Mouse (Mus musculus): Measurements from ENCODE around the gene Med9. TPM values are rescaled to one million over a fixed set of nuclear protein-coding genes. Genes with fewer than 3 reads are reported as not detected.

Med9 gene
- polyA plus RNA-seq, 1 experiment from 2014 or later = 44.2 TPM

DNA sequence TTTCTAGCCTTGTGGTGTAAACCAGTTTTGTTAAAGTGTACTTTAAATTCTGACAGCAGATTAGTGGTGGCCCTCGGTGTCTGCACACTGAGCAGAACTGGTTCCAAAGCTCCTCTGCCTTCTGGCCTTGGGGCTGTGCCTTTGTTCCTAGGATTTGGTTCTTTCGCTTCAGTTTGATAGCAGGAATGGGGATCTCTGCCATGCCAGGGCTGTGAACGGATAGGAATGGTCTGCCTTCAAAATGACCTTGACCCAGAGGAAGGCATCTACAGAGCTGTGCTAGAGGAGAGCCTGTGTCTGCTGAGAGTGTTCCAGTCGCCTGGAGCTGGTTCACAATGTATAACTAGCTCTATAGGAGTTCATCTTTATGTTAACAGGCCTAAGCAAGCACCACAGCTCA, 11.4 kb downstream of the Med9 start:
- peaks cover 27% of the 10 kb centered on the region for H3K27me3 ChIP-seq
- ATAC-seq (ENCODE audit: low FRiP score) = no peak
- no peak overlapping the region for H3K4me2 ChIP-seq
- H3K9ac ChIP-seq = no peak overlapping the region
- peaks cover 26% of the 10 kb centered on the region for H3K36me3 ChIP-seq (replicated peaks)
- peaks cover 13% of the 10 kb centered on the region for H3K4me1 ChIP-seq
- no peaks in the 10 kb centered on the region for H3K9me3 ChIP-seq
- H3K4me3 ChIP-seq (replicated peaks) = no peak overlapping the region
- 80% methylated on average over 4 of the region's 4 CpGs for WGBS
- H3K27ac ChIP-seq = no peak overlapping the region

DNA sequence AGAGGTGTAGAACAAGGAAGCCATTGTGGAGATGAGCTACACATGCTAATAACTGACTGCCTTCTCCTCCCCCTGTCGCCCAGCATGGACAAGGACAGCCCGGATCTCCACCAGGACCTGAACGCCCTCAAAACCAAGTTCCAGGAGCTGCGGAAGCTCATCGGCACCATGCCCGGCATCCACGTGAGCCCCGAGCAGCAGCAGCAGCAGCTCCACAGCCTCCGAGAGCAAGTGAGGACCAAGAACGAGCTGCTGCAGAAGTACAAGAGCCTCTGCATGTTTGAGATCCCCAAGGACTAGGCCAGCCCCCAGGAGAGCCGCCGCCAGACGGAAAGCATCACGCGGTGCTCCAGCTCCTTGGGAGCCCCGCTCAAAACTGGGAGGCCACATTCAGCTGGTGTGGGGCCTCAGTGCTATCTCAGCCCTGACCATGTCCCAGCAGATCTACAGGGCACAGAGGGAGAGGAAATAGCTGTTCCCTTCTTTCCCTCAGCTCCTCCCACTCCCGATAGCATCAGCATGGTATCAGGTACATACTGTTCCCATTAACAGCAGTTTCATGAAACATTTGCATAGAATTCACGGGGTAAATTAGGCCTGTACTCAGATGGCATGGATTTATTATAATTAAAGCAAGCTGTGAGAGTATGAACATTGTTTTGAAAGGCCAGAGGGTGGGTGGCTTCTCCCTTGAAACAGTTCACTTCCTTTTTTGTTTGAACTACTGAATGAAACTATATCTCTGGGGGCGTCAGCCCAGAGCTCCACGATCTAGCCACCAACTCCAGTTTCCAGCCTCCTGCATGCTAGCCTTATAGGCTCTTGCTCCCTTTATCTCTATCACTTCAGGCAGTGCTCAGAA, 12.7 kb downstream of the Med9 start:
- WGBS = 84% methylated on average over 20 of the region's 20 CpGs
- no peak for ATAC-seq (ENCODE audit: low FRiP score)
- H3K4me2 ChIP-seq = no peak overlapping the region
- peaks cover 23% of the 10 kb centered on the region for H3K4me1 ChIP-seq
- peaks cover 26% of the 10 kb centered on the region for H3K36me3 ChIP-seq (replicated peaks)
- H3K9me3 ChIP-seq = no peaks in the 10 kb centered on the region
- H3K27me3 ChIP-seq = peaks cover 32% of the 10 kb centered on the region
- H3K4me3 ChIP-seq (replicated peaks) = no peak overlapping the region
- H3K27ac ChIP-seq = no peak overlapping the region
- no peak overlapping the region for H3K9ac ChIP-seq

DNA sequence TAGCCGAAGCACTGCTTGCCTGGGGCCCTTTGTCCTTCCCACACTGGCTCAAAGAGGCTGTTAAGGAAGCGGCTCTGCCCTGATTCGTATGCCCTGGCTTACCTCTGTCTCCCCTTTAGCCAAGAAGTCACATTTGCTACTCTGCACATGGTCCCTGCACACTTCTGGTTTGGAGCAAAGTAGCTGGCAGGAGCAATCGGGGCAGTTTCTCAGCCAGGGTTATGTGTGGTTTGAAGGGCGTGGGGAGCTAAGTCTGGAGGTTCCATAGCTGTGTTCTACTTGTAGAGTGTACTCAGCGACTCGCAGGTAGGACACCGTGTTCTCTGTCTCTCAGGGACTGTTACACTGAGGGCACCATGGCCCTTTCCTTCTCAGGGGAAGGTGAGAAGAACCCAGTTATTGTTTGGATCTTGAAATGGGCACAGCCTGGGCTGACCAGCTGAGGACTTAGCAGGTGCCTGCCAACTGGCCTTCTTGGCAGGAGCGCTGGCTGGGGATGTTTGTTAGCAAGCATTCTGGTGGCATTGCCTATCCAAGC, 13.4 kb downstream of the Med9 start:
- no peak overlapping the region for H3K27ac ChIP-seq
- H3K4me3 ChIP-seq (replicated peaks) = no peak overlapping the region
- no peaks in the 10 kb centered on the region for H3K9me3 ChIP-seq
- H3K9ac ChIP-seq = no peak overlapping the region
- no peak overlapping the region for H3K4me2 ChIP-seq
- no peak for ATAC-seq (ENCODE audit: low FRiP score)
- peaks cover 32% of the 10 kb centered on the region for H3K27me3 ChIP-seq
- peaks cover 28% of the 10 kb centered on the region for H3K4me1 ChIP-seq
- WGBS = 92% methylated on average over 9 of the region's 9 CpGs
- peaks cover 26% of the 10 kb centered on the region for H3K36me3 ChIP-seq (replicated peaks)

DNA sequence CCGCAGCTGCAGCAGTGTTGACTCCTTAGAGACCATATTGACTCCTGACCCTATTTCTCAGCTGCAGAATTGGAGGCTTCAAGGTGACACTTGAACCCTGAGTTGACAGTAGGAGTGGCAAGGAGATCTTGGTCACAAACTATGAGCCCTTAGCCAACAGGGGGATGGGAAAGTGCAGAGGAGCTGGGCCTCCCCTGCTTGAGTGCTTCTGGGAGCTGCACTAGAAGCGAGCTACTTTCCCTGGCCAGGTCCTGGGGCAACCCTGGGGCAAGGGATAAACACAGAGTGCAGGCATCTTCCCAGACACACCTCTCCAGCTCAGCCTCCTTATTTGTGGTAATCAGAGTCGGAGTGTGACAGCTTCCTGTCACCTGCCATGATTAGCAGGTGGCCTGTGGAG, 14.6 kb downstream of the Med9 start:
- no peak overlapping the region for H3K4me2 ChIP-seq
- no peaks in the 10 kb centered on the region for H3K9me3 ChIP-seq
- no peak for ATAC-seq (ENCODE audit: low FRiP score)
- H3K4me1 ChIP-seq = peaks cover 30% of the 10 kb centered on the region
- H3K36me3 ChIP-seq (replicated peaks) = peaks cover 22% of the 10 kb centered on the region
- 62% methylated on average over 3 of the region's 3 CpGs for WGBS
- no peak overlapping the region for H3K4me3 ChIP-seq (replicated peaks)
- H3K9ac ChIP-seq = no peak overlapping the region
- H3K27ac ChIP-seq = no peak overlapping the region
- peaks cover 32% of the 10 kb centered on the region for H3K27me3 ChIP-seq

DNA sequence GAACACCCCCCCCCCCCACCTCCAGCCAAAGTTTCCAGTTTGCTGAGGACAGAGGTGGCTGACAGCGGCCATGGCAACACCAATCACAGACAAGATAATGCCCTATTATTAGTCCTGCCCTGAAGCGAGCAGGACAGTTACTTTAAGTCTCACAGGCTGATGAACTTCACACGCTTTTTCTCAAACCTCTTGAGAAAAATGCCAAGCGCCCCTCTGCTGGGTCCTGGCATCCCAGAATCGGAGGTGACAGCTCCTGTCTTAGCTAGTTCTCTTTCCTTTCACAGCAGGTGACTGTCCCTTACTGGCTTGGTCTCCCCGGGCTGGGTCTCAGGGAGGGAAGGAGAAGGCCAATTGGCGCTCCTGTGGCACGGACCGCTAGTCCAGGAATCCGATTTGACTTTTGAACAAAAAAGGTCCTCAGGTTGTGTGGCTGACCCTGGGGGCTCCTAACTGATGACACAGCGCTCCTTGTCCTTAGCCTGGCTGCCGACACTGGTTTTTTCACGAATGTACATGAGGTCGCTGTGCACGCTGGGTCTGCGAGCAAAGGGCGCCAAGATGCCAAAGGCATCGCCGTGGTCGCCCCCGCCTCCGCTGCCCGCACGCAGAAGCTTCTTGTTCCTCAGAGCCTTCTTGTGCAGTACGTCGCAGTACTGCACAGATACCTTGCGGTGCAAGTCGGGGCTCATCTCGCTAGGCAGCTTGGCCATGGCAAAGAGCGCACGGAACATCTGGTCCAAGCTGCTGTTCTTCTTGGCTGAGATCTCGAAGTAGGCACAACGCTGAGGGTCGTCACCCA, 15.6 kb downstream of the Med9 start:
- no peaks in the 10 kb centered on the region for H3K9me3 ChIP-seq
- H3K4me2 ChIP-seq = peak overlapping the region; percentile 90
- peak overlapping the region; percentile 55 for H3K9ac ChIP-seq
- H3K36me3 ChIP-seq (replicated peaks) = peaks cover 22% of the 10 kb centered on the region
- peaks cover 32% of the 10 kb centered on the region for H3K27me3 ChIP-seq
- 6% methylated on average over 34 of the region's 34 CpGs for WGBS
- no peak for ATAC-seq (ENCODE audit: low FRiP score)
- 0 out of 2 replicates have a peak overlapping the region, but pooled peaks have one; percentile 1 for H3K27ac ChIP-seq
- peaks cover 30% of the 10 kb centered on the region for H3K4me1 ChIP-seq
- peak overlapping the region; percentile 49 for H3K4me3 ChIP-seq (replicated peaks)

DNA sequence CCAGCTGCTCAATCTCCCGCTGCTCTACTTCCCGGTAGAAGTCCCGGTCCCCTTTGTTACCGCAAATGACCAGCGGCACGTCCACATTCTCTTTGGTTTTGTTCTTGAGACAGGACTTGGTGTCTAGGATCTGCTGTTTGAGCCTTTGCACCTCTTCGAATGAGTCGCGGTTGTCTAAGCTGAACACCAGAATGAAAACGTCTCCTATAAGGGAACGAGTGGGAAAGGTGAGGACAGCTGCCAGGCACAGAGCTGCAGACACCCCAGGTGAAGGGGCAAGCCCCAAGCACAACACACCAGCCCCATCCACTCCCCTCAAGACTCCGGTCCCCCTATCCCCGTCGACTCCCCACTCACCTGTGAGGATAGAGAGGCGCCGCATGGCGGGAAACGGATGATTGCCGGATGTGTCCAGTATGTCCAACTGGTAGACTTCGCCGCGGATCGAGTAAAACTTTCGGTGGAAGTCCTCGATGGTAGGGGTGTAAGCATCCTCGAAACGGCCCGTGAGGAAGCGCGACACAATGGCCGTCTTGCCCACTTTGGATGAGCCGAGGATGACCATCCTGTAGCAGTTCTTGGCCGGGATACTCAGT, 16.3 kb downstream of the Med9 start:
- no peak for ATAC-seq (ENCODE audit: low FRiP score)
- 3% methylated on average over 33 of the region's 33 CpGs for WGBS
- Histone ChIP-seq H3K4me3 (replicated peaks) (peak overlapping the region; percentile 49), H3K9me3 (no peaks in the 10 kb centered on the region), H3K27ac (no peak overlapping the region), H3K36me3 (replicated peaks) (peaks cover 22% of the 10 kb centered on the region), H3K4me2 (peak overlapping the region; percentile 90), H3K9ac (peak overlapping the region; percentile 55), H3K4me1 (peaks cover 30% of the 10 kb centered on the region), H3K27me3 (peaks cover 32% of the 10 kb centered on the region)

DNA sequence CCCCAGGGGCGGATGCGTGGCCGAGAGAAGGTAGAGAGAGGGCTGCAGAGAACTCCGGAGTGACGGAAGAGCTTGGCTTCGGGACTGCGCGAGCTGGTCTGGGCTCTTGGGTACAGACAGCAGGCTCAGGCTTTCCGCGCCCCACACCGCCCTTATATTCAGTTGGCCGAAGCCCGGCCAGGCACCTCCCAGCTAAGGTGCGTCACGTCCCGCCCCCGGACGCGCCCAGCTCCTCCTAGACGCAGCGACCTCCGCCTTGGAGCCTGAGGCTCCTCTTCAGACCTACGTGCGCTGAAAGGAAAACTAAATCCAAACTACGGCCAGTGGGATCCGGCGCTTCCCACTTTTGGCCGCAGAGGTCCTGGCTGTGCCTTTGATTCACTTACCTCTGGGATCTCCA, 16.8 kb downstream of the Med9 start, which contains the start of gene Rasd1:
Gene Rasd1 (minus strand): TSS at position 127 of the 400 bp plus-strand sequence.
- Histone ChIP-seq H3K9ac (peak within 1 kb of the TSS; percentile 55), H3K27ac (no peak within 1 kb of the TSS)

DNA sequence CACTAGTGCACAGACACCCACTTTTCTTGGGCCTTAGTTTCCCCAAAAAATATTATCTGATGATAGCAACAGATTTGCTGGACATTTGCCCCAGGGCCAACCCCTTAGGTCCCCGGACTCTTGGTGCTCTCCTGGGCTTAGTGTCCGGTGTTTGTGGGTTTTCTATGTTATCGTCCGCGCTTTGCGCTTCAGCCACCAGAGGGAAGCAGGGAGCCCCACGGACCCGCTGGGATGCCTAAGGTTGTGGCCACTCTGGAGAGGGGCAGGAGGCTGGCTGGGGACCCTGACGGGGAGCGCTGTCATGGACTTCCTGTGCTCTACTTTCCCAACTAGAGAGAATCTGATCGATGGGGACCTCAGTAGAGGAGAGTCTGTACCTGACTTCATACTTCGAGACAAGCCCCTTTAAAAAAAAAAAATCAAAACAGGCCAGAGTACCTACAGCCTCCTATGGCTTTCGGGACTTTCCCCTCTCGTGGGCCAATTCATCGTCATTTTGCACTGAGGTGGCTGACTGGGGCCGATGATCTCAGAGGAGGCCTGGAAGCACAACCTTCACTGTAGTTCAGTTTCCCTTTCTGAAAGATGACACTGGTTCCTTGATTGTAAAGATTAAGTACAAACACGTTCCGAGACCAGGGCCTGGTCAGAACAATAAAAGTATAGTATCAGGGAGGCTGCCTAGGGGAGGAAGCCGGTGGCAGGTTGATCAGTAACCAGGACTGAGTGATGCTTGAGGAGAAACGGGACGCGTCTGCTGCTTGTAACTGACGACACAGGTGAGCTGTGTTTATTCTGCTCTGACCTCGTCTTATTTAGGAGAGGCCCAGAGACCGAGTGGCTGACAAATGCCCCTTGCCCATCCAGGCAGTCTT, 17.5 kb downstream of the Med9 start:
- peak overlapping the region; percentile 49 for H3K4me3 ChIP-seq (replicated peaks)
- H3K27ac ChIP-seq = no peak overlapping the region
- peaks cover 30% of the 10 kb centered on the region for H3K4me1 ChIP-seq
- H3K27me3 ChIP-seq = peaks cover 32% of the 10 kb centered on the region
- WGBS = 37% methylated on average over 25 of the region's 25 CpGs
- H3K9ac ChIP-seq = peak overlapping the region; percentile 55
- H3K36me3 ChIP-seq (replicated peaks) = peaks cover 21% of the 10 kb centered on the region
- no peaks in the 10 kb centered on the region for H3K9me3 ChIP-seq
- H3K4me2 ChIP-seq = peak overlapping the region; percentile 90
- peak; percentile 69; the same call in 1 of the 2 replicates for ATAC-seq (ENCODE audit: low FRiP score)

More for the DNA sequence above, 16.8 kb downstream of the Med9 start, which contains the start of gene Rasd1:
- Histone ChIP-seq H3K4me3 (replicated peaks) (peak within 1 kb of the TSS; percentile 49), H3K9me3 (no peaks in the 10 kb centered on the region), H3K27me3 (peaks cover 32% of the 10 kb centered on the region), H3K36me3 (replicated peaks) (peaks cover 22% of the 10 kb centered on the region), H3K4me1 (peaks cover 30% of the 10 kb centered on the region), H3K4me2 (peak within 1 kb of the TSS; percentile 90)
- ATAC-seq (ENCODE audit: low FRiP score) = peak; percentile 76
- WGBS = under 1% methylated on average over 28 of the region's 28 CpGs

DNA sequence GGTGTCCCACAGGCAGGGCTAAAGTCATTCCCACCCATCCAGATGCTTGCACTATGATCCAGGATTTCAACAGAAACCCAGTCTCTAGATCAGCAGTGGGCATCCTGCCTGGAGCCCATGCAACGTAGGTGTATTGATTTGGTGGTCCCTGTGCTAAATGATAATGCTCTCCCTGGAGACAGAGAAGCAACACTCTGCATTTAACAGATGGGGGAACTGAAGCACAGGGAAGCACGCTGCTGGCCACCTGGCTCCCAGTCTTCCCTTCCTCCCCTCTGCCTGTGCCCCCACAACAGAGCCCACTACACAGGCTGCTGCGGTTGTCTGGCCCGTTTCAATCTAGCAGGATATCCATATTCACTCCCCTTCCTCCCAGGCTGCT, 18.1 kb downstream of the Med9 start:
- WGBS = 75% methylated on average over 4 of the region's 4 CpGs

DNA sequence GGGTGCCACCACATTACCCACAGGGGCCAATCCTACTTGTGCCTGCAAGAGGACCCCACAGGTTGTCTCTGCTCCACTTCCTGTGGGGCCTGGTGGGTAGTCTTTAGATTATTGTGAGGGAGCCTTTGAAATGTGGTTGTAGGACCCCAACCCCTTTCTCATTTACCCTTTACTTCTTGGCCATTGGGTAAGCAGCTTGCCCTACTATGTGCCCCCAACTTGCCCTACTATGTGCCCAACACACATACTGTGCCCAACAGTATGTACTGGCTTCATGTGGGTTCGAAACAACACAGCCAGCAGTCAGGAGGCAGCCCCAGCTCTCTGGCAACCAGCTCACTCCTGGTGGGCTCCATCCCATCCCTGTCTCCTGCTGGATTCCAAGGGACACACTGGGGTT, 19.8 kb downstream of the Med9 start:
- Histone ChIP-seq H3K27me3 (peaks cover 21% of the 10 kb centered on the region), H3K36me3 (replicated peaks) (no peaks in the 10 kb centered on the region), H3K4me2 (no peak overlapping the region), H3K4me3 (replicated peaks) (no peak overlapping the region), H3K4me1 (peaks cover 30% of the 10 kb centered on the region), H3K9me3 (no peaks in the 10 kb centered on the region), H3K27ac (no peak overlapping the region), H3K9ac (no peak overlapping the region)
- no peak for ATAC-seq (ENCODE audit: low FRiP score)
- WGBS = 94% methylated on average over 1 of the region's 1 CpGs

More for the DNA sequence above, 18.1 kb downstream of the Med9 start:
- peaks cover 15% of the 10 kb centered on the region; the same call in 1 of the 2 replicates for H3K36me3 ChIP-seq (replicated peaks)
- ATAC-seq (ENCODE audit: low FRiP score) = no peak
- no peak overlapping the region for H3K27ac ChIP-seq
- H3K4me1 ChIP-seq = peaks cover 30% of the 10 kb centered on the region
- peaks cover 32% of the 10 kb centered on the region for H3K27me3 ChIP-seq
- H3K9ac ChIP-seq = 0 out of 2 replicates have a peak overlapping the region, but pooled peaks have one; percentile 2
- no peaks in the 10 kb centered on the region for H3K9me3 ChIP-seq
- no peak overlapping the region for H3K4me2 ChIP-seq
- H3K4me3 ChIP-seq (replicated peaks) = no peak overlapping the region

DNA sequence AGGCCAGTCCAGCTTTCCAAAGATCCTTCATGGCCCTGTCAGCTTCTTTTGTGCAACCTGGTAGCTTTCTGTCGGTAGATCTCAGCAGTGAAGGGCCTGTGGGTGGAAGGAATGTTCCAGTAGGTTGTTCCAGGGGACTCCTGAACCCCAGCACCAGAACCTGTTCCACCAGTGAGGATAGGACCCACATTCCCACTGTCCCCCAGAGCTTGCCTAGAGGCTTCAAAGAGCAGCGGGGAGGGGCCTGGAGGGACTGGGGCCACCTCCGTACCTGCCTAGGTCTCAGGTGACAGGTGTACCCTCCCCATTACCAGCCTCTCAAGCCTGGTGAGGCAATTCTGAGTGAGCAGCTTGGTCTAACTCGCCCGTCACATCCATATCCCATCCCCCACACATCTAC, 22.8 kb downstream of the Med9 start:
- H3K9ac ChIP-seq = no peak overlapping the region
- H3K9me3 ChIP-seq = no peaks in the 10 kb centered on the region
- no peaks in the 10 kb centered on the region for H3K36me3 ChIP-seq (replicated peaks)
- ATAC-seq (ENCODE audit: low FRiP score) = no peak
- peaks cover 15% of the 10 kb centered on the region; the same call in 1 of the 2 replicates for H3K4me1 ChIP-seq
- 83% methylated on average over 5 of the region's 5 CpGs for WGBS
- no peak overlapping the region for H3K27ac ChIP-seq
- no peak overlapping the region for H3K4me2 ChIP-seq
- no peak overlapping the region for H3K4me3 ChIP-seq (replicated peaks)
- peaks cover 6% of the 10 kb centered on the region; the same call in 1 of the 2 replicates for H3K27me3 ChIP-seq

All from forebrain, embryonic 12.5 days (tissue).